Mouse (Mus musculus) urinary bladder, adult 2 months (tissue): Measurements from ENCODE around the gene Btd. TPM values are rescaled to one million over a fixed set of nuclear protein-coding genes. Genes with fewer than 3 reads are reported as not detected.

Experiments used
- DNase-seq: peaks from one replicate; pipeline ENCODE4 v3.0.0; 2022; ENCODE audit warnings: low spot score
- polyA plus RNA-seq: library from polyadenylated mRNA; depleted of rRNA; stranded (reverse); fragments of >200 nt; gene quantifications from 2 replicates; pipeline ENCODE4 v1.2.3, GENCODE M21; 2012; rRNA removed

The Btd gene
- polyA plus RNA-seq, 1 experiment = 25.4 TPM

- DNase-seq = no peak
These were observed 59.5 kb downstream of the Btd start for GRCm38 (mm10) chr14:31700376-31700775.

- no peak for DNase-seq
These were observed 68.5 kb downstream of the Btd start for GRCm38 (mm10) chr14:31709343-31709742.

- no peak for DNase-seq
These were observed 74.8 kb downstream of the Btd start for GRCm38 (mm10) chr14:31715669-31716068.

- no peak for DNase-seq
These were observed 76.5 kb downstream of the Btd start for GRCm38 (mm10) chr14:31717360-31717759.

Other genes starting within 250 kb of the Btd start
- 36.1 and 37.0 TPM in 2 replicates for gene Sh3bp5, start 204.9 kb upstream of the Btd start, polyA plus RNA-seq
- gene Eaf1, start 146.6 kb upstream of the Btd start, polyA plus RNA-seq = 19.7 and 21.5 TPM in 2 replicates
- 15.0 and 16.8 TPM in 2 replicates for gene Mettl6, start 146.0 kb upstream of the Btd start, polyA plus RNA-seq
- 0.66 and 0.88 TPM in 2 replicates for gene Colq, start 49.7 kb upstream of the Btd start, polyA plus RNA-seq
- gene Gm49387, start 150 bp upstream of the Btd start, polyA plus RNA-seq = not detected in 2 replicates
- gene Hacl1, start 258 bp downstream of the Btd start, polyA plus RNA-seq = 19.3 and 24.1 TPM in 2 replicates
- 10.3 and 13.7 TPM in 2 replicates for gene Ankrd28, start 189.6 kb downstream of the Btd start, polyA plus RNA-seq